18 mouse cellular contexts compared by ENCODE assay signal in the genomic region with DNA sequence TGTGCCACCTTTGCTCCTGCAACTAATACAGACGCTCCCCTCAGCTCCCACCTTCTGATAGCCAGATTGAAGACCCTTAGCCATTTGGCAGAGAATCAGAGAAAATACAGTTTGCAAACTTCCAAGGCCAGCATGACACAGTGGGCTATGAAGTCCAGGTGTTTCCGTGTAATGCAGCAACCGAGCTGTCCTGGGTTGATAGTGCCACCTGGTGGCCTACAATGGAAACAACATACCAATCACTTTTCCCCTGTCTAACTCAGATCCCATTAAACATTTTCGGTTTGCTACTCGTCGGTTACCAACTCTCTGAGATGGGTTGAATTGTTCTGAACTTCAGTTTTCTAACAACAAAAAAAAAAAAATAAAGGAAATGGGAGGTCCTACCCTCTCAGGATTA. TPM values are rescaled to one million over a fixed set of nuclear protein-coding genes. Genes with fewer than 3 reads are reported as not detected.
DNase-seq lines count a peak whose midpoint lies in the region; TF ChIP-seq lines count a peak whose summit lies in the region.
"Had no signal": no experiment of that assay in that cellular context is flagged by ENCODE, and none has a peak within 500 bp of the region (broad histone marks: within the 10 kb centered on the region; RNA-seq: fewer than 3 reads in every experiment).

No protein-coding gene starts in this region.

- peaks cover 5% of the 10 kb centered on the region for H3K27me3 ChIP-seq in CH12.LX (replicated peaks)
- H3K27me3 ChIP-seq in limb, embryonic 10.5 days (ENCODE audit: low read depth, poor library complexity, severe bottlenecking), result no peaks in the 10 kb centered on the region
- H3K27me3 ChIP-seq: embryonic facial prominence, embryonic 13.5 days; limb, embryonic 12.5 days; midbrain, embryonic 12.5 days had no signal

- no peak overlapping the region for H3K27ac ChIP-seq in layer of hippocampus, adult 2 months
- H3K27ac ChIP-seq in CH12.LX (ENCODE audit: insufficient read depth, low read depth), result no peak overlapping the region
- H3K27ac ChIP-seq in limb, embryonic 10.5 days, result no peak overlapping the region
- H3K27ac ChIP-seq: embryonic facial prominence, embryonic 13.5 days; forebrain, embryonic 10.5 days; limb, embryonic 12.5 days; midbrain, embryonic 12.5 days had no signal

- no peak overlapping the region for H3K9ac ChIP-seq in CH12.LX (ENCODE audit: insufficient read depth, low read depth)
- H3K9ac ChIP-seq: embryonic facial prominence, embryonic 13.5 days; limb, embryonic 12.5 days; midbrain, embryonic 12.5 days had no signal

- TF ChIP-seq EP300 in CH12.LX (IDR thresholded peaks at IDR 0.05; ENCODE audit: low read length), result no peak

- no peak for TF ChIP-seq POLR2A in CH12.LX (IDR thresholded peaks at IDR 0.05; ENCODE audit: low read depth, low read length)

- no peak overlapping the region for H3K4me3 ChIP-seq in layer of hippocampus, adult 2 months
- no peak overlapping the region for H3K4me3 ChIP-seq in CH12.LX (replicated peaks in 1 of 3; ENCODE audit: low read depth in 2 of 3, low read length in 2 of 3, poor library complexity in 1 of 3)
- H3K4me3 ChIP-seq in limb, embryonic 10.5 days, result no peak overlapping the region
- H3K4me3 ChIP-seq: embryonic facial prominence, embryonic 13.5 days; forebrain, embryonic 10.5 days; limb, embryonic 12.5 days; midbrain, embryonic 12.5 days had no signal

- no peaks in the 10 kb centered on the region for H3K79me2 ChIP-seq in CH12.LX (replicated peaks; ENCODE audit: control insufficient read depth, extremely low read depth, insufficient read depth, poor library complexity, severe bottlenecking)

- 86% methylated on average over 6 of the region's 6 CpGs for WGBS in limb, embryonic 10.5 days

- H3K9me3 ChIP-seq in CH12.LX (replicated peaks; ENCODE audit: low read length), result peaks cover 16% of the 10 kb centered on the region
- no peaks in the 10 kb centered on the region for H3K9me3 ChIP-seq in limb, embryonic 10.5 days (replicated peaks)

- dilution Hi-C loops in CH12.LX (cut with MboI; ENCODE audit: extremely low pct_ligation_motif_present, extremely low pct_unique_long_range_greater_than_20kb, low sequenced_read_pairs), result no loop called here

- no peaks in the 10 kb centered on the region for H3K36me3 ChIP-seq in CH12.LX (replicated peaks in 1 of 2; ENCODE audit: control insufficient read depth in 1 of 2, insufficient read depth in 1 of 2, low read length in 1 of 2)
- no peaks in the 10 kb centered on the region for H3K36me3 ChIP-seq in limb, embryonic 10.5 days
- H3K36me3 ChIP-seq: embryonic facial prominence, embryonic 13.5 days; forebrain, embryonic 10.5 days; limb, embryonic 12.5 days; midbrain, embryonic 12.5 days had no signal

- H3K4me2 ChIP-seq in CH12.LX (ENCODE audit: insufficient read depth, low read depth, poor library complexity, severe bottlenecking), result no peak overlapping the region
- H3K4me2 ChIP-seq: embryonic facial prominence, embryonic 13.5 days; limb, embryonic 12.5 days; midbrain, embryonic 12.5 days had no signal

- peaks cover 0 to 4% of the 10 kb centered on the region in 2 experiments; a peak in 2 of 4 replicates for H3K4me1 ChIP-seq in CH12.LX (ENCODE audit: control insufficient read depth in 1 of 2, insufficient read depth in 2 of 2)
- H3K4me1 ChIP-seq in limb, embryonic 10.5 days, result no peaks in the 10 kb centered on the region
- H3K4me1 ChIP-seq: embryonic facial prominence, embryonic 13.5 days; forebrain, embryonic 10.5 days; limb, embryonic 12.5 days; midbrain, embryonic 12.5 days had no signal

- in situ Hi-C loops in CH12.LX (cut with MboI; ENCODE audit: low pct_ligation_motif_present, low pct_unique_long_range_greater_than_20kb, low sequenced_read_pairs), result no loop called here

- TF ChIP-seq RAD21 in CH12.LX (IDR thresholded peaks at IDR 0.05; ENCODE audit: low read depth, low read length), result peak; percentile 49

- TF ChIP-seq CTCF in layer of hippocampus, adult 2 months (conservative IDR thresholded peaks at IDR 0.05), result peak; percentile 52
- TF ChIP-seq CTCF in CH12.LX (conservative IDR thresholded peaks at IDR 0.05 in 1 of 2, IDR thresholded peaks at IDR 0.05 in 1 of 2; ENCODE audit: low read depth in 2 of 2, low read length in 2 of 2), result peak; percentile 34 to 55; a peak in 2 of 4 replicates

- DNase-seq in layer of hippocampus, adult 2 months (ENCODE audit: low spot score in 2 of 2), result no peak
- DNase-seq in layer of hippocampus, adult 9-10 months (ENCODE audit: low spot score), result no peak
- DNase-seq in 3T3-L1 (ENCODE audit: low read depth, low spot score) (peak; percentile 5), CH12.LX (ENCODE audit: extremely low read depth) (no peak), R1 (ENCODE audit: low read depth, low spot score) (peak; percentile 48)
- DNase-seq in limb, embryonic 10.5 days (ENCODE audit: low spot score), result no peak
- DNase-seq in cerebellum, adult 9-10 months, result no peak
- DNase-seq: adrenal gland, postnatal 10 days; heart, postnatal 14 days; kidney, postnatal 25 days; layer of hippocampus, postnatal 36 days; lung, postnatal 10 days; right cerebral cortex, postnatal 4 days; thymus, postnatal 14 days had no signal

TF ChIP-seq in CH12.LX, 34 proteins besides CTCF, POLR2A, EP300 and RAD21:
- TF ChIP-seq JUN (IDR thresholded peaks at IDR 0.05; ENCODE audit: insufficient read depth, low read depth, low read length) (no peak), SMC3 (IDR thresholded peaks at IDR 0.05; ENCODE audit: low read depth, low read length) (peak; percentile 45)

RNA-seq across cellular contexts. Expression of a gene that starts 59.7 kb away (rescaled TPM):
- total RNA-seq in layer of hippocampus, adult 2 months (2021), result 100 to 1,000 TPM; 372 to 388 TPM
- 2,766 and 3,118 TPM in 2 replicates for total RNA-seq in CH12.LX (2012; rRNA removed)
- total RNA-seq in CH12.LX (2014; rRNA removed), result 2,652 and 2,996 TPM in 2 replicates
- polyA plus RNA-seq in CH12.LX (2012; ENCODE audit: insufficient read length, low read depth), result 774 and 1,002 TPM in 2 replicates
- 688 and 731 TPM in 2 replicates for polyA plus RNA-seq in limb, embryonic 10.5 days (2016; fragmentation: Nextera tagmentation; extraction: Ambion mirVana)

Comparison
In these comparisons a context has a peak if more than half of its experiments do, and no peak if none do; other contexts are left out.
1. DNase-seq: peak in 3T3-L1 (single experiment) and R1 (single experiment); none in layer of hippocampus, adult 2 months (0 of 2), layer of hippocampus, adult 9-10 months (single experiment), CH12.LX (single experiment), limb, embryonic 10.5 days (single experiment) and cerebellum, adult 9-10 months (single experiment).
2. RNA of a gene that starts 59.7 kb away (total RNA-seq): 2,652 to 3,118 TPM in CH12.LX; 372 to 388 TPM in layer of hippocampus, adult 2 months; every median in the first group is over 4 times any median in the second.